Mouse (Mus musculus): ENCODE results near the gene Kl.

The Kl gene

GRCm38 (mm10) chr5:151028906-151029305 lies 76.5 kb downstream of the Kl start:
- no peak for DNase-seq (ENCODE audit: low read depth, low spot score)

DNA sequence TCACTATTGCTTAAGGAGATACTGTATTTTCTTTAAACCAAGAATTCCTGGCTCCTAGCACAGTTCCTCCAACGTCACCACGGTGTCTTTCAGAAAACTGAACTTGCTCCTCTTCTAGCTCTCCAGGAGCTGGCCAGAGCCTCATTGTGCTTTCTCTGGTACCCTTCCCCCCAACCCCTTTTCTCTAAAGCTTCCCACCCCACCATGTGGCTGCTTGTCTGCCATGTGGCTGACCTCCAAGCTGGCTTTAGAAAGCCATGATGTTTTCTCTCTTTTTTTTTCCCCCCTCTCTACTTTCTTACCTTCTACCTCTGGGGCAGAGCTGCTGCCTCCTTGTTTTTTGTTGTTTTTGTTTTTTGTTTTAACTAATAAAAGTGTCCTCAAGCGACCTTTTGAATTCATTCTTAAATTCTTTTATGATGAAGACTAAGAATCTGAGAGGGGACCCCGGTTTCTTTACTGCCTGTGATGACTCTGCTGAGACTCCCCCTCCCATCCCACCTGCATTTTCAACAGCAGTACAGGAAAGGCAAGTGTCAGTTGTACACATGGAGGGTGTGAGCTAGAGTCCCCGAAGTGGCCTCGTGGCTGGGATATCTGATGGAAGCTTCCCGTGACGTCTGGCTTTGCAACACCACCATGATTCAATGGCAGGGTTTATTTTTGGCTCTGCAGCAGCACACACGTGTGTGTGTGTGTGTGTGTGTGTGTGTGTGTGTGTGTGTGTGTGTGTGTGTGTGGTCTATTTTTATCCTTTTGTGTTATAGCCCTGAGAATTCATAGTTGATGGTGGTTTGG lies 82.5 kb downstream of the Kl start:
- no peak for DNase-seq (ENCODE audit: low read depth, low spot score)

DNA sequence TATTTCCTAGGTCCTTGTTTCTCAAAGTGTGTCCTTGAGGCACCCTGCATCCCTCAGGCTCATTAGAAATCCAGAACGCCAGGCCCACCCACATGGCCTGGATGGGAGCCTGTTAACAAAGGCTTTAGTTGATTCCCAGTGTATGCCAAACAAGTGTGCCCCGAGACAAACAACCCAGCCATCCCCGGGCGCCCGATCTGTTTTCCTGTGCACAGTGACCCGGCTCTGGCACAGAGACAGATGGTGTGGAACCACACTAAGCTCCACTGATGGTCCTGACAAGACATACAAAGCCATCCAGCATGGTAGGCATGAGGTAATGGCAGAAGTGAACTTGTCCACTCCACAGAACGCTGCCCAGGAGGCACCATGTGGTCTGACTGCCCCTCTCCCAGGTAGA lies 85.5 kb downstream of the Kl start:
- no peak for DNase-seq (ENCODE audit: low read depth, low spot score)

GRCm38 (mm10) chr5:151042911-151043310 lies 90.5 kb downstream of the Kl start:
- DNase-seq (ENCODE audit: low read depth, low spot score), result no peak

Data from brain, adult 2 months (tissue).